ENCODE assay signal across 8 mouse cellular contexts in the genomic region with DNA sequence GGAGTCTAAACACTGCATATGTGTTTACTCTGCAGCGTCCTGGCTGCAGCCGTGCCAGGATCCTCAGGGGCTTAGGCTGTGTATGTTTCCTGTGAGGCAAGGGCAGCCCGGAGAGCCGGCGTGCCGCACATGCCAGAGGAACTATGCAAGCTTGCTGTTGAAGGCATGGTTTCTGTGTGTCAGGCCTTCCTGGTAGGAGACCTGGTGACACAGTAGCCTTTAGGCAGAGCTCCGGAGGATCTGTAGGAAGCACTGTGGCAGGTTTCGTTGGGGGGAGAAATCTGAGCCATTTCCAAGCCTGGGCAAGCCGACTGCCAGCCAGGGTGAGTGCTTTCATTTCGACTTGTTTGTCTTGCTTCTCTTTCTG. TPM values are rescaled to one million over a fixed set of nuclear protein-coding genes. Genes with fewer than 3 reads are reported as not detected.
DNase-seq lines count a peak whose midpoint lies in the region; ATAC-seq and TF ChIP-seq lines count a peak whose summit lies in the region.

No protein-coding gene starts in this region.

- H3K4me2 ChIP-seq in kidney, postnatal 0 days (ENCODE audit: low read length) = peak overlapping the region; percentile 21; the same call in 1 of the 2 replicates
- no peak overlapping the region for H3K4me2 ChIP-seq in stomach, embryonic 14.5 days (replicated peaks; ENCODE audit: low read depth, low read length)
- H3K4me2 ChIP-seq in hindbrain, embryonic 14.5 days (replicated peaks) = no peak overlapping the region

- TF ChIP-seq CTCF in kidney, postnatal 0 days (IDR thresholded peaks at IDR 0.05; ENCODE audit: low read depth) = no peak

- H3K4me1 ChIP-seq in kidney, postnatal 0 days (replicated peaks; ENCODE audit: insufficient read depth, low read length) = peaks cover 6% of the 10 kb centered on the region; the same call in 1 of the 2 replicates
- H3K4me1 ChIP-seq in stomach, embryonic 14.5 days (ENCODE audit: control insufficient read depth, insufficient read depth, low read length) = peaks cover 6% of the 10 kb centered on the region
- H3K4me1 ChIP-seq in hindbrain, embryonic 14.5 days (replicated peaks; ENCODE audit: control insufficient read depth, insufficient read depth, low read length) = no peaks in the 10 kb centered on the region

- peak; percentile 29 for DNase-seq in ovary, postnatal 36 days (ENCODE audit: low spot score)
- no peak for DNase-seq in ovary, adult 18-20 months (ENCODE audit: low spot score)
- DNase-seq in kidney, postnatal 0 days (ENCODE audit: low spot score) = peak; percentile 18
- DNase-seq in left cerebral cortex, adult 11 months (ENCODE audit: low spot score) = no peak
- no peak for DNase-seq in testis, postnatal 10 days (ENCODE audit: low spot score)
- DNase-seq in hindbrain, embryonic 14.5 days (ENCODE audit: low spot score) = no peak

- H3K36me3 ChIP-seq in kidney, postnatal 0 days (ENCODE audit: insufficient read depth, low read length) = no peaks in the 10 kb centered on the region
- H3K36me3 ChIP-seq in stomach, embryonic 14.5 days (ENCODE audit: control insufficient read depth, insufficient read depth, low read length) = peaks cover 4% of the 10 kb centered on the region; the same call in 1 of the 2 replicates
- no peaks in the 10 kb centered on the region for H3K36me3 ChIP-seq in hindbrain, embryonic 14.5 days (replicated peaks; ENCODE audit: control insufficient read depth, insufficient read depth)

- 31% methylated on average over 10 of the region's 10 CpGs for WGBS in kidney, postnatal 0 days
- WGBS in stomach, embryonic 14.5 days = 48% methylated on average over 10 of the region's 10 CpGs
- 77% methylated on average over 10 of the region's 10 CpGs for WGBS in hindbrain, embryonic 14.5 days

- peak overlapping the region; percentile 34; the same call in 1 of the 2 replicates for H3K27ac ChIP-seq in kidney, postnatal 0 days
- H3K27ac ChIP-seq in stomach, embryonic 14.5 days (ENCODE audit: low read length) = peak overlapping the region; percentile 49; the same call in 1 of the 2 replicates
- H3K27ac ChIP-seq in hindbrain, embryonic 14.5 days = no peak overlapping the region

- 0 out of 2 replicates have a peak overlapping the region, but pooled peaks have one; percentile 25 for H3K9ac ChIP-seq in kidney, postnatal 0 days (ENCODE audit: low read depth, low read length)
- H3K9ac ChIP-seq in stomach, embryonic 14.5 days (replicated peaks; ENCODE audit: low read depth, low read length) = 0 out of 2 replicates have a peak overlapping the region, but pooled peaks have one; percentile 15
- no peak overlapping the region for H3K9ac ChIP-seq in hindbrain, embryonic 14.5 days

- no peak overlapping the region for H3K4me3 ChIP-seq in kidney, postnatal 0 days (replicated peaks; ENCODE audit: low read depth, low read length)
- no peak overlapping the region for H3K4me3 ChIP-seq in stomach, embryonic 14.5 days (ENCODE audit: low read depth, low read length)
- H3K4me3 ChIP-seq in hindbrain, embryonic 14.5 days (replicated peaks; ENCODE audit: low read length) = no peak overlapping the region

- no peaks in the 10 kb centered on the region for H3K27me3 ChIP-seq in kidney, postnatal 0 days (ENCODE audit: insufficient read depth, low read length)
- no peaks in the 10 kb centered on the region for H3K27me3 ChIP-seq in stomach, embryonic 14.5 days (ENCODE audit: control insufficient read depth, insufficient read depth, low read length)
- H3K27me3 ChIP-seq in hindbrain, embryonic 14.5 days (ENCODE audit: control insufficient read depth, insufficient read depth, low read length) = no peaks in the 10 kb centered on the region

- peak; percentile 21; the same call in 1 of the 2 replicates for ATAC-seq in granulocyte monocyte progenitor cell, adult 5-6 weeks (replicated peaks; ENCODE audit: poor library complexity, severe bottlenecking)
- no peak; the same call in 1 of the 2 replicates for ATAC-seq in kidney, postnatal 0 days (replicated peaks; ENCODE audit: low FRiP score, low read depth)
- no peak for ATAC-seq in stomach, embryonic 14.5 days (ENCODE audit: insufficient number of reproducible peaks, insufficient read depth, low FRiP score, low read depth)
- ATAC-seq in hindbrain, embryonic 14.5 days (ENCODE audit: low FRiP score) = no peak

- no peaks in the 10 kb centered on the region for H3K9me3 ChIP-seq in kidney, postnatal 0 days (replicated peaks; ENCODE audit: low read length)
- no peaks in the 10 kb centered on the region for H3K9me3 ChIP-seq in stomach, embryonic 14.5 days (ENCODE audit: control insufficient read depth, low read depth, low read length)
- H3K9me3 ChIP-seq in hindbrain, embryonic 14.5 days (ENCODE audit: control insufficient read depth, low read length) = no peaks in the 10 kb centered on the region

RNA-seq across cellular contexts. Expression of a gene that starts 12.3 kb away (rescaled TPM):
- 66.1 and 82.8 TPM in 2 replicates for total RNA-seq in granulocyte monocyte progenitor cell, adult 5-6 weeks (2014; fragmentation: Nextera tagmentation)
- 71.7 and 77.0 TPM in 2 replicates for total RNA-seq in granulocyte monocyte progenitor cell, adult 5-6 weeks (2017)
- 10.1 and 11.5 TPM in 2 replicates for polyA plus RNA-seq in kidney, postnatal 0 days (2015; fragmentation: Nextera tagmentation; extraction: Ambion mirVana)
- 32.5 and 35.8 TPM in 2 replicates for polyA plus RNA-seq in stomach, embryonic 14.5 days (2014; fragmentation: Nextera tagmentation; extraction: Ambion mirVana)
- polyA plus RNA-seq in hindbrain, embryonic 14.5 days (2014; fragmentation: Nextera tagmentation; extraction: Ambion mirVana) = 5.1 and 5.2 TPM in 2 replicates

Comparison
In these comparisons a context has a peak if more than half of its experiments do, and no peak if none do; other contexts are left out.
1. DNase-seq: peak in ovary, postnatal 36 days (single experiment) and kidney, postnatal 0 days (single experiment); none in ovary, adult 18-20 months (single experiment), left cerebral cortex, adult 11 months (single experiment), testis, postnatal 10 days (single experiment) and hindbrain, embryonic 14.5 days (single experiment).